Mouse (Mus musculus) embryonic facial prominence, embryonic 15.5 days (tissue): ENCODE data around the gene Kcnk12. TPM values are rescaled to one million over a fixed set of nuclear protein-coding genes. Genes with fewer than 3 reads are reported as not detected.

ENCODE experiments used
- ATAC-seq: fragments of 200-750 bp; cut with Nextera tagmentation; 2 replicates; pipeline ENCODE4 v1.8.0; 2017; ENCODE audit warnings: low read depth, moderate TSS enrichment; ENCODE audit not compliant: insufficient number of reproducible peaks, low FRiP score, low TSS enrichment
- H3K27ac ChIP-seq: fragments of 300-500 bp; sonication (generic); replicated peaks from 2 replicates; pipeline ENCODE4 v1.5.1; 2015; ENCODE audit warnings: mild to moderate bottlenecking, inconsistent platforms
- H3K27me3 ChIP-seq: fragments of 300-500 bp; sonication (generic); 2 replicates; pipeline ENCODE4 v1.6.1; 2015; ENCODE audit warnings: inconsistent platforms
- H3K36me3 ChIP-seq: fragments of 300-500 bp; sonication (generic); 2 replicates; pipeline ENCODE4 v1.6.1; 2015; ENCODE audit warnings: mild to moderate bottlenecking, inconsistent platforms
- H3K4me1 ChIP-seq: fragments of 300-500 bp; sonication (generic); 2 replicates; pipeline ENCODE4 v1.6.1; 2015; ENCODE audit warnings: inconsistent platforms
- H3K4me2 ChIP-seq: fragments of 300-500 bp; sonication (generic); replicated peaks from 2 replicates; pipeline ENCODE4 v1.6.1; 2015; ENCODE audit warnings: mild to moderate bottlenecking, inconsistent platforms
- H3K4me3 ChIP-seq: fragments of 300-500 bp; sonication (generic); replicated peaks from 2 replicates; pipeline ENCODE4 v1.5.1; 2015; ENCODE audit warnings: mild to moderate bottlenecking, inconsistent platforms
- H3K9ac ChIP-seq: fragments of 300-500 bp; sonication (generic); 2 replicates; pipeline ENCODE4 v1.6.1; 2015; ENCODE audit warnings: inconsistent platforms
- H3K9me3 ChIP-seq: fragments of 300-500 bp; sonication (generic); replicated peaks from 2 replicates; pipeline ENCODE4 v1.6.1; 2016; ENCODE audit warnings: inconsistent platforms
- WGBS: fragments of 180-500 bp; shearing (Covaris S2); methylation state at CpG from one replicate; pipeline ENCODE4 v1.1.7; 2015; 5-methylcytosine and 5-hydroxymethylcytosine counted together
- polyA plus RNA-seq: library from polyadenylated mRNA; unstranded; fragments of >200 nt; fragmentation: Nextera tagmentation; extraction: Ambion mirVana; gene quantifications from 2 replicates; pipeline ENCODE4 v1.2.1, GENCODE M21; 2015

Gene Kcnk12
- polyA plus RNA-seq, 1 experiment from 2014 or later: 0.29 TPM

GRCm38 (mm10) chr17:87798423-87798941 lies 688 bp upstream of the Kcnk12 start:
- Histone ChIP-seq H3K9me3 (no peaks in the 10 kb centered on the region), H3K36me3 (no peaks in the 10 kb centered on the region), H3K4me3 (peak overlapping the region; percentile 43), H3K27me3 (peaks cover 68% of the 10 kb centered on the region), H3K9ac (no peak overlapping the region), H3K4me1 (peaks cover 24% of the 10 kb centered on the region), H3K27ac (no peak overlapping the region), H3K4me2 (peak overlapping the region; percentile 85)
- ATAC-seq: peak; percentile 66; the same call in 1 of the 2 replicates
- WGBS: under 1% methylated on average over 40 of the region's 40 CpGs

- no peaks in the 10 kb centered on the region for H3K9me3 ChIP-seq
- no peaks in the 10 kb centered on the region for H3K36me3 ChIP-seq
- H3K4me1 ChIP-seq: peaks cover 24% of the 10 kb centered on the region
- ATAC-seq: no peak
- H3K4me3 ChIP-seq: peak overlapping the region; percentile 43
- H3K27me3 ChIP-seq: peaks cover 74% of the 10 kb centered on the region
- no peak overlapping the region for H3K27ac ChIP-seq
- no peak overlapping the region for H3K9ac ChIP-seq
- under 1% methylated on average over 72 of the region's 72 CpGs for WGBS
- peak overlapping the region; percentile 85 for H3K4me2 ChIP-seq
Measured at GRCm38 (mm10) chr17:87796881-87797416, 845 bp downstream of the Kcnk12 start.

GRCm38 (mm10) chr17:87795927-87796714 lies 1.7 kb downstream of the Kcnk12 start:
- WGBS: 27% methylated on average over 12 of the region's 12 CpGs
- no peak overlapping the region for H3K4me2 ChIP-seq
- H3K36me3 ChIP-seq: no peaks in the 10 kb centered on the region
- peaks cover 24% of the 10 kb centered on the region for H3K4me1 ChIP-seq
- no peaks in the 10 kb centered on the region for H3K9me3 ChIP-seq
- no peak overlapping the region for H3K4me3 ChIP-seq
- peaks cover 79% of the 10 kb centered on the region for H3K27me3 ChIP-seq
- no peak overlapping the region for H3K27ac ChIP-seq
- H3K9ac ChIP-seq: no peak overlapping the region
- ATAC-seq: no peak

- WGBS: 66% methylated on average over 5 of the region's 5 CpGs
- no peaks in the 10 kb centered on the region for H3K36me3 ChIP-seq
- no peak overlapping the region for H3K4me3 ChIP-seq
- no peak overlapping the region for H3K27ac ChIP-seq
- peaks cover 24% of the 10 kb centered on the region for H3K4me1 ChIP-seq
- H3K27me3 ChIP-seq: peaks cover 71% of the 10 kb centered on the region
- no peak overlapping the region for H3K4me2 ChIP-seq
- no peak for ATAC-seq
- H3K9me3 ChIP-seq: no peaks in the 10 kb centered on the region
- H3K9ac ChIP-seq: no peak overlapping the region
Measured at GRCm38 (mm10) chr17:87794801-87795200, 3.0 kb downstream of the Kcnk12 start.

- peaks cover 57% of the 10 kb centered on the region for H3K27me3 ChIP-seq
- ATAC-seq: no peak
- no peak overlapping the region for H3K4me3 ChIP-seq
- H3K9ac ChIP-seq: no peak overlapping the region
- no peak overlapping the region for H3K4me2 ChIP-seq
- 59% methylated on average over 5 of the region's 5 CpGs for WGBS
- H3K4me1 ChIP-seq: peaks cover 18% of the 10 kb centered on the region
- H3K36me3 ChIP-seq: no peaks in the 10 kb centered on the region
- H3K9me3 ChIP-seq: no peaks in the 10 kb centered on the region
- H3K27ac ChIP-seq: no peak overlapping the region
Measured at GRCm38 (mm10) chr17:87793331-87793730, 4.5 kb downstream of the Kcnk12 start.

GRCm38 (mm10) chr17:87792623-87793315 lies 5.0 kb downstream of the Kcnk12 start:
- Histone ChIP-seq H3K4me1 (peaks cover 13% of the 10 kb centered on the region), H3K36me3 (no peaks in the 10 kb centered on the region), H3K4me3 (no peak overlapping the region), H3K27ac (no peak overlapping the region), H3K4me2 (no peak overlapping the region), H3K9me3 (no peaks in the 10 kb centered on the region), H3K27me3 (peaks cover 51% of the 10 kb centered on the region), H3K9ac (no peak overlapping the region)
- ATAC-seq: no peak
- 67% methylated on average over 12 of the region's 12 CpGs for WGBS

GRCm38 (mm10) chr17:87791517-87792098 lies 6.2 kb downstream of the Kcnk12 start:
- H3K9me3 ChIP-seq: no peaks in the 10 kb centered on the region
- peaks cover 40% of the 10 kb centered on the region for H3K27me3 ChIP-seq
- no peak overlapping the region for H3K4me2 ChIP-seq
- no peak for ATAC-seq
- H3K9ac ChIP-seq: no peak overlapping the region
- peaks cover 1% of the 10 kb centered on the region for H3K4me1 ChIP-seq
- 65% methylated on average over 7 of the region's 7 CpGs for WGBS
- H3K27ac ChIP-seq: no peak overlapping the region
- no peaks in the 10 kb centered on the region for H3K36me3 ChIP-seq
- H3K4me3 ChIP-seq: no peak overlapping the region

GRCm38 (mm10) chr17:87790661-87791060 lies 7.1 kb downstream of the Kcnk12 start:
- Histone ChIP-seq H3K4me3 (no peak overlapping the region), H3K27me3 (peaks cover 31% of the 10 kb centered on the region), H3K9me3 (no peaks in the 10 kb centered on the region), H3K4me1 (no peaks in the 10 kb centered on the region), H3K9ac (no peak overlapping the region), H3K4me2 (no peak overlapping the region), H3K36me3 (no peaks in the 10 kb centered on the region), H3K27ac (no peak overlapping the region)
- 91% methylated on average over 5 of the region's 5 CpGs for WGBS
- ATAC-seq: no peak

- peaks cover 9% of the 10 kb centered on the region for H3K27me3 ChIP-seq
- H3K27ac ChIP-seq: no peak overlapping the region
- H3K9me3 ChIP-seq: no peaks in the 10 kb centered on the region
- no peak overlapping the region for H3K4me2 ChIP-seq
- H3K36me3 ChIP-seq: no peaks in the 10 kb centered on the region
- H3K4me1 ChIP-seq: no peaks in the 10 kb centered on the region
- ATAC-seq: no peak
- no peak overlapping the region for H3K4me3 ChIP-seq
- H3K9ac ChIP-seq: no peak overlapping the region
- 67% methylated on average over 6 of the region's 6 CpGs for WGBS
Measured at GRCm38 (mm10) chr17:87788216-87788615, 9.6 kb downstream of the Kcnk12 start.

GRCm38 (mm10) chr17:87787711-87788110 lies 10.1 kb downstream of the Kcnk12 start:
- Histone ChIP-seq H3K9me3 (no peaks in the 10 kb centered on the region), H3K27me3 (0 out of 2 replicates have a peak, but pooled peaks cover 5% of the 10 kb centered on the region), H3K4me1 (no peaks in the 10 kb centered on the region), H3K4me3 (no peak overlapping the region), H3K36me3 (no peaks in the 10 kb centered on the region), H3K9ac (no peak overlapping the region), H3K4me2 (no peak overlapping the region), H3K27ac (no peak overlapping the region)
- 91% methylated on average over 4 of the region's 4 CpGs for WGBS
- ATAC-seq: no peak

GRCm38 (mm10) chr17:87785721-87786120 lies 12.1 kb downstream of the Kcnk12 start:
- Histone ChIP-seq H3K4me3 (no peak overlapping the region), H3K27me3 (no peaks in the 10 kb centered on the region), H3K4me1 (no peaks in the 10 kb centered on the region), H3K9ac (no peak overlapping the region), H3K4me2 (no peak overlapping the region), H3K36me3 (no peaks in the 10 kb centered on the region), H3K9me3 (no peaks in the 10 kb centered on the region), H3K27ac (no peak overlapping the region)
- no peak for ATAC-seq
- 92% methylated on average over 15 of the region's 15 CpGs for WGBS
